Mouse (Mus musculus): ENCODE measurements around the gene Frmd4a.
"Not testable (repeated sequence)": the region's sequence is repeated elsewhere in the genome, so short reads cannot be mapped to it uniquely, and the experiment has no call there.

The Frmd4a gene

GRCm38 (mm10) chr2:4335881-4336280 lies 318.4 kb downstream of the Frmd4a start:
- no peak for DNase-seq (ENCODE audit: low spot score)

GRCm38 (mm10) chr2:4338290-4338689 lies 320.8 kb downstream of the Frmd4a start:
- not testable (repeated sequence) for DNase-seq (ENCODE audit: low spot score)

- DNase-seq (ENCODE audit: low spot score), result no peak
Observed at GRCm38 (mm10) chr2:4339128-4339527, 321.6 kb downstream of the Frmd4a start.

DNA sequence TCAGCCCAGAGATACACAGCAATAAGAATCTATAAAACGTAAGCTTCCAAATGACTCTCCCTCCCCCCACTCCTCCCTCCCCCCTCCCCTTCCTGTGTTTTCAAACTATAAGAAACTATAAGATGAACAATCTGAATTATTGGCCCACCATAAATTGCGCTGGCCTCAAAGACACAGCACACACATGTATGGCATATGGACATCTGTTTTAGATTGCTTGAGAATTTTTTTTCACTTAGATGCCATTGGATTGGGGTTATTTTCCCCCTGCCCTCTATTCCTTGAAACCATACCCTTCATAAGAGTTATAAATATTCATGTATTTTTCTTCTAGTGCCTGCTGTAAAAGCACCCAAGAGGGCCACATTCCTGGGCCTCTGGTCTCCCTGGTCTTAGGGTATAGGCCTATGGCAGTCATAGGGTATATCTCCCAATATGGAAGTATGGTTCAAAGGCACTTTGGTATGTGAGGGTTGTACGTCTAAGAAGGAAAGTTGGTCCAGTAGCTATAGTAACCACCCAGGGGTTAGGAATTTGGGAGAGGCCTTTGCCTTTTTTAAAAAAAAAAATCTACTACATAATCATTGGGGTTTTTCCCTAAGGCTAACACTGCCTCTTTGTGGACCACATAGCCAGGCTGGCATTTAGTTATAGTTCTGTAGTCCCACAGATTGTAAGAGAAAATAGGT lies 322.2 kb downstream of the Frmd4a start:
- no peak for DNase-seq (ENCODE audit: low spot score)

DNA sequence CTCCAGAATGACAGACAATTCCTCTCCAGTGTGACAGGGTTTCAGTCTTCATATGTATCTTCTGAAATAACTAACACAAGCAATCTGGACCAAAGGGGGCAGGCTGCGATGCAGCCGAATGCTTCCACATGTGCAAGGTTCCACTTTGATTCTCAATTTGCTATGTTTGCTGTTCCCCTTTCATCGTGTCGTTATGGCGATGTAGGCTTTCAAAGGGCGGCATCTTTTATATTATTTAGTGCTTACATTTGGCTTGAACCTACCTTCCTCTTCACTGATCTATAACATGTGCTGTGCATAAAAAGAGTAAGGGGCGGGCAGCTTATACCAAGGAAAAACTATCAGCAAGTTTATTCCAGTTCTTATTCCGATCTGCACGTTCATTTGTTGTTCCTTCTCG lies 322.9 kb downstream of the Frmd4a start:
- DNase-seq (ENCODE audit: low spot score), result no peak

- DNase-seq (ENCODE audit: low spot score), result no peak
Observed at GRCm38 (mm10) chr2:4341141-4341540, 323.6 kb downstream of the Frmd4a start.

DNA sequence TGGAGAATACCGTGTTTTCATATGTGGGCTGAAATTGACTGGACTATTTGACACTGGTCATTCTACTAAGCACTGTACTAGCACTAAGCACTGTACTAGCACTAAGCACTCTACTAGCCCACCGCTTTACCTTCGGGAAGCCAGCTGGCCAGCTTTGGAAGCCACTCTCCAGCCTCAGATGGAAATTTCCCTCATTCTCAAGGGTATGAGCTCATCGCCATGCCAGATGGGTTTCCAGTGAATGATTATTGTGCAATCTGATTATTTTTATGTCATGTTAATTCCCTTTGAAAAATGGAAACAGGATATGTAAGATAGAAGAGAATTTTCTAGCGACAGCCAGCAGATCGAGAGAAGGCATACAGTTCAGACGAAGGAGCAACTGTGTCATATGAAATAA lies 324.5 kb downstream of the Frmd4a start:
- no peak for DNase-seq (ENCODE audit: low spot score)

DNA sequence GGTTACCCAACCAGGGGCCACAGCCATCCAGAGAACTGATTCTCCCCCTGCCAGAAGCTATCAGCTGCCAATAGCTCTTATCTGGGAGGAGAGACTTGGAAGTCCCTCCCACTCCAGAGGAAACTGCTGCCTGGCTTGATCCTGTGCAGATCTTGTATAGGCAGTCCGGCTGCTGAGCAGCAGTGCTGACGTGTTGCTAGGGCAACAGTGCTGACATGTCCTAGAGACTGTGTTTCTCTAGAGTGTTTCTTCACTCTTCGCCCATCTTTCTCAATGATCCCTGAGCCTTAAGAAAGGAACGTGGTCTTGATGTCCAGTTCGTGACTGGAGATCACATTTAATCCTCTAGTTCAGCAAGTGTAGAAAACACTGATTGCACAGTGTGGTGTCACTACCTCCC lies 326.9 kb downstream of the Frmd4a start:
- no peak for DNase-seq (ENCODE audit: low spot score)

DNA sequence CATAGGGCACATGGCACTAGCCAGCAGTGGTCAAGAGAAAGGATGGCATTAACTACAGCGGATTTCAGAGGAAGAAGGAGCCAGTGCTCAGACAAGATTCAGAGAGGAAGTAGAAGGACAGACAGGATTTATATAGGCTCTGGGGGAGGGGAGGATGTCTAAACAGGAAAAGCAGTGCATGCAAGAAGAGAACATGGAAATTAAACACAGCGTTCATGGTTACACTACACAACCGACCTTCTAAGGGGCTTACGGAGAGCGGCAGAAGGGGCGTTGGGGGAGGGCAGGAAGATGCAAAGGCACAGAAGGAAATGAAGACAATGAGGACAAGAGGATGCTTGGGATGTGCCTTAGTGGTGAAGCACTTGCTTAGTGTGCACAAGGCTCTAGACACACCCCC lies 328.7 kb downstream of the Frmd4a start:
- DNase-seq (ENCODE audit: low spot score), result no peak

DNA sequence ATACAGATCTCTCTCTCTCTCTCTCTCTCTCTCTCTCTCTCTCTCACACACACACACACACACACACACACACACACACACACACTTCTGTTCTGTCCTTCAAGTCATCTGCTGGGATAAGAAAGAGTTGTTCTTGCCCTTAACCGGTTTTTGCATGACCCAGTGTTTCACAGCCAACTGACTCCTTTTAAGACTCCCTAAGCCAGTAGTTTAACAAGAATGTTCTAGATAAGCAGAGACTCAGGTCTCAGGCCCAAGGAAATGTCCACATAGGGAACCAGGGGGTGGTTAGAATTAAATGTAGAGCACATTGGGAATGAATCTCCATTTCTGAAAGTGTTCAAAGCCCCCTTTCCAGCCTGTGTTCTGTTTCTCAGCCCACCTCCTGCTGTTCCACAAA lies 329.4 kb downstream of the Frmd4a start:
- DNase-seq (ENCODE audit: low spot score), result no peak

DNA sequence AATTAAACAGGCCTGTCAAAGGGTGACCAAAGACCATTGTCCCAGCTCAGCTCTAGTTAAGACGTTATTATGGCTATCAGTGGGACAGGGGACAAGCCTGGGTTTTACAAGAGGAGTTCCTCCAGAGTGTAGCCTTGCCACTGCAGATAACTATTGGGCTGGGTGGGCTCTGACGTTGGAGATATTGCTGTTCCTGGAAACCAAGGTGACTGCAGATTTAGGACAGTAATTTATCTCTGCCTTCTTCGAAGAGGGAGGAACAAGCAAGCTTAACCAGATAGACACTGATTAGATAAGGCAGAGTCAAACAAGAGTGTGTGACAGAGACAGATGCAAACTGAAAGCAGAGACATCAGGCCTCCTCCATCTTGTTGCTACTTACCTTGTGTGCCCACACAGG lies 330.3 kb downstream of the Frmd4a start:
- no peak for DNase-seq (ENCODE audit: low spot score)

- no peak for DNase-seq (ENCODE audit: low spot score)
Observed at GRCm38 (mm10) chr2:4348509-4348908, 331.0 kb downstream of the Frmd4a start.

DNA sequence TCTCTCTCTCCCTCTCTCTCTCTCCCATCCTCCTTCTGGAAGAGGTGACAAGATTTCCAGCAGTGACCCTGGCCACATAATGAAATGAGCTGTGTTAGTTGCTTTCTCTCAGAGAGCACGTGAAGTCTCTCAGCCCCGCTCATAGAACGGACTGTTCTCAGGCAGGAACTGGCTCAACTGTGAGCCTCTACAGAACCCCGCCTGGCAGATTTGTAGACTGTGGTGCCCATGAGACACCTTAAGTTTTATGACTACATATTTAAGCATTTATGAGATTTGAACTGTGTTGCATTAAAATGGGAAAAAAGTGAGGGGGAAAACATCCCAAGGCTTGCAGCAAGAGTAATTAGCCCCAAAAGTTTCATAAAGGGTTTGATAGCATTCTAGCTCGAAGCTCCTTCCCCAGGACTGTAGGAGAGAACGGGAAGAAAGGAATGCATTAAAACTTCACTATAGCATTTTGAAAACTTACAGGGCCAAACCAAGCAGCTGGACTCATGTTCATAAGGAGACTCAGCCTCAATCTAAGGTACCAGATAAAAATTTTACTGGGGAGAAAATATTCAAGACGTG lies 339.4 kb downstream of the Frmd4a start:
- no peak for DNase-seq (ENCODE audit: low spot score)

GRCm38 (mm10) chr2:4361981-4362834 lies 344.7 kb downstream of the Frmd4a start:
- no peak for DNase-seq (ENCODE audit: low spot score)

DNA sequence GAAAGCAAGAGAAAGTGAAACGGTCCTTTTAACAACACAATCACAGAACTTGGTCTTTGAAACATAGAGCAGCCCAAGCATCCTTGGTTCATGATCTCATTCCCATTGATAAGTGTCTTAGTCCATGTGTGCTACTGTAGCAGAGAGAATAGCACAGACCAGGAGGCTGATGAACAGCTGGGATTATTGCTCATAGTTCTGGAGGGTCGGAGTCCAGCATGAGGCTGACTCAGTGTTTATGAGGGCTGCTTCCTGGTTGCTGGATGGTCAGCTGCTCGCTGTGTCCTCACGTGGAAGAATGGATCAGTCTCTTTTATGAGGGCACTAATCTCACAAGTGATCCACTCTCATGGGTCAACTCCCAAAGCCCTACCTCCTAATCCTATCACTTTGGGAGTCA lies 347.4 kb downstream of the Frmd4a start:
- DNase-seq (ENCODE audit: low spot score), result no peak

- no peak for DNase-seq (ENCODE audit: low spot score)
Observed at GRCm38 (mm10) chr2:4368544-4368943, 351.0 kb downstream of the Frmd4a start.

DNA sequence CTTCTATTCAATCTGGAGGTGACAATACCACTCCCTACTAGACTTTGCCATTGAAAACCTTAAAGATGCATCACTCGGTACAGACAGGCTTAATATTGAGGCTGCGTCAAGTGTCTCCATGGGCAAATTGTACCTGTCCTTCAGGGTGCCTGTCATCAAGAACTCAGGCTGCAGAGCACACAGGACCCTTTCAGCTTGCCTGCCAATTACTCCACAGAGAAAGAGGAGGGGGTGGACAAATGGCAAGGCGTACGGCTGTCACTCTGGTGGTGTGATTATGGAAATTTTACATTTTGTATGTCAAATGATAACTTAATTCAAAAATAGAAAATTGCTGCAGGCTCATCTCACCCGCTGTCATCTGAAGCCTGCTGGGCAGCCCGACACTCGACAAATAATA lies 353.0 kb downstream of the Frmd4a start:
- no peak for DNase-seq (ENCODE audit: low spot score)

DNA sequence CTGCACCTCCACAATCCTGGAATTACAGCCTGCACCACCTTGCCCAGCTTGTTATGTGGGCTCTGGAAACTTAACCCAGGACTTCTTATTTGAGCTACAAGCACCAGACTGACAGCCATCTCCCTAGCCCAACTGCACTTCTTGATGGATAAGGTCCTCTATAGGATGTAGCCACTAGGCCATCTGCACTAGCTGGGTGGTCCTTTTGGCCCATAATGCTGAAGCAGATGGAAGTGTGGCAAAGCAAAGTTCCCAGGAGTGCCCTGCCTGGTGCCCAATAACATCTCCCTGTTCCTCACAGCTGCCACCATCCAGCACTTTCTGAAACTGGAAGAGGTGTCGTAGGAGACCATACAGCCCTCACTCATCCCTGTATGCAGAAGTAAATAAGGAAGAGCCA lies 353.8 kb downstream of the Frmd4a start:
- no peak for DNase-seq (ENCODE audit: low spot score)

DNA sequence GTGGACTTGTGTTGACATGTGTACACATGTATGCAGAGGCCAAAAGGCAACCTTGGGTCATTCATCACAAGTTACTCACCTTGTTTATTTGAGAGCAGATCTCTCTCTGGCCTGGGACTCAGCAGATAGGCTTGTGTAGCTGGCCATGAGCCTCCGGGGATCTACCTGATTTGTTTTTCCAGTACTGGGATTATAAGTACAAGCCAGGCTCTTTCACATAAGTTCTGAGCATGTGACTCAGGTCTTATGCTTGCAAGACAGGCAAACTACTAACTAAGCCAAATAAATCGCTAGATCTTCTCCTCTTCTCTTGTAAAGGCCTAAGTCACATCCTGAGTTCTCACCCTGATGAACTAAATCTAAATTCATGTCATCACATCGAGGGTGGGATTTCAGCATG lies 361.3 kb downstream of the Frmd4a start:
- DNase-seq (ENCODE audit: low spot score), result no peak

GRCm38 (mm10) chr2:4380435-4380834 lies 362.9 kb downstream of the Frmd4a start:
- DNase-seq (ENCODE audit: low spot score), result no peak

DNA sequence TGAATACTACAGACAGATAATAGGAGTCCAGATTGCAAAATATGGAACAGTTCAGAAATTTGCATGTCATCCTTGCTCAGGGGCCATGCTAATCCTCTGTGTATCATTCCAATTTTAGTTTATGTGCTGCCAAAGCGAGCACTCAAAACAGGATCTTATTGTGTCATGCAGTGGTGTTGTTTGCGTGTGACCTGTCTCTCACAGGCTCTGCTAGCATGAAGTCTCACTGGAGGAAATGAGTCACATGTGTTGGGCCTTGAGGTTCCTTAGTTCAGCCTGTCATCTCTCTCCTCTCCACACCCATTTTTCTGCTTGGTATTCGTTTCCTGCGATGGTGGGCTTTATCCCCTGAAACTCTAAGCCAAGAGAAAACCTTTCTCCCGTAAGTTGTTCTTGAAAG lies 363.4 kb downstream of the Frmd4a start:
- DNase-seq (ENCODE audit: low spot score), result no peak

- DNase-seq (ENCODE audit: low spot score), result no peak
Observed at GRCm38 (mm10) chr2:4386468-4386867, 369.0 kb downstream of the Frmd4a start.

DNA sequence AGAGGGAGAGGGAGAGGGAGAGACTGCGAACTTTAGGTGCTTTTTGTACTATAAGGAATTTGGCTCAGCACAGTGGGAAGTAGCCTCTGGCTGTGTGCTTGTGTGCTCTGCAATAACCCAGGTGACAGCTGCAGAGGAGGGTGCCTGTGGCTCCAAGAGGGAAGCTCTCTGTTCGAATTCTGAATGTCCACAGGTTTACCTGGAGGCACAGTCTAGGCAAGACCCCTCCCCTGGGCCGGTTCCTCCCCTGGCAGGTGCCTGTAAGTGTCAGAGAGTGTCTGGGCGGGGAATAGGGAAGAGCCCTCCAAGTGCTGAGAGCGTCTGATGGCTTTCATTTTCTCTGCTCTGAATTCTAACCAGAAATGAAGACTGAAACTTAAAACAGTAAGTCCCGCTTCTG lies 371.8 kb downstream of the Frmd4a start:
- no peak for DNase-seq (ENCODE audit: low spot score)
